Mouse (Mus musculus) liver, embryonic 11.5 days (tissue): ENCODE results near the gene Nus1. TPM values are rescaled to one million over a fixed set of nuclear protein-coding genes. Genes with fewer than 3 reads are reported as not detected.

Source experiments
- ATAC-seq: fragments of 200-750 bp; cut with Nextera tagmentation; replicated peaks from 2 replicates; pipeline ENCODE4 v1.8.0; 2017; ENCODE audit warnings: moderate number of reproducible peaks, mild to moderate bottlenecking, moderate TSS enrichment, moderate library complexity; ENCODE audit not compliant: low FRiP score
- DNase-seq: peaks from one replicate; pipeline ENCODE4 v3.0.0-alpha.2; 2017; ENCODE audit warnings: low spot score
- H3K27ac ChIP-seq: fragments of 300-500 bp; sonication (generic); 2 replicates; pipeline ENCODE4 v1.5.1; 2014; ENCODE audit warnings: mild to moderate bottlenecking, low read depth, low read length, control low read depth
- H3K27me3 ChIP-seq: fragments of 300-500 bp; sonication (generic); replicated peaks from 2 replicates; pipeline ENCODE4 v1.6.1; 2014; ENCODE audit warnings: low read length, mixed read lengths; ENCODE audit not compliant: control insufficient read depth, insufficient read depth
- H3K36me3 ChIP-seq: fragments of 300-500 bp; sonication (generic); 2 replicates; pipeline ENCODE4 v1.6.1; 2014; ENCODE audit warnings: mild to moderate bottlenecking, low read length, moderate library complexity, mixed read lengths; ENCODE audit not compliant: control insufficient read depth, insufficient read depth
- H3K4me1 ChIP-seq: fragments of 300-500 bp; sonication (generic); replicated peaks from 2 replicates; pipeline ENCODE4 v1.6.1; 2014; ENCODE audit warnings: low read length, mixed read lengths; ENCODE audit not compliant: control insufficient read depth, insufficient read depth
- H3K4me2 ChIP-seq: fragments of 300-500 bp; sonication (generic); 2 replicates; pipeline ENCODE4 v1.6.1; 2014; ENCODE audit warnings: mild to moderate bottlenecking, control low read depth, moderate library complexity
- H3K4me3 ChIP-seq: fragments of 300-500 bp; sonication (generic); 2 replicates; pipeline ENCODE4 v1.5.1; 2014; ENCODE audit warnings: low read depth, low read length, control low read depth
- H3K9ac ChIP-seq: fragments of 300-500 bp; sonication (generic); 2 replicates; pipeline ENCODE4 v1.6.1; 2014; ENCODE audit warnings: low read depth, low read length, control low read depth
- H3K9me3 ChIP-seq: fragments of 300-500 bp; sonication (generic); 2 replicates; pipeline ENCODE4 v1.6.1; 2016; ENCODE audit warnings: low read length, inconsistent platforms, mixed read lengths; ENCODE audit not compliant: control insufficient read depth
- WGBS: fragments of 180-500 bp; shearing (Covaris S2); extraction: QIAGEN DNeasy Blood & Tissue Kit; methylation state at CpG from one replicate; pipeline ENCODE4 v1.1.7; 2014; 5-methylcytosine and 5-hydroxymethylcytosine counted together
- polyA plus RNA-seq: library from polyadenylated mRNA; unstranded; fragments of >200 nt; fragmentation: Nextera tagmentation; extraction: Ambion mirVana; gene quantifications from 2 replicates; pipeline ENCODE4 v1.2.1, GENCODE M21; 2014

The Nus1 gene
- polyA plus RNA-seq: 15.1 and 16.1 TPM in 2 replicates

- DNase-seq (peak; percentile 95), ATAC-seq (peak; percentile 98)
- peak within 1 kb of the TSS; percentile 99 for H3K4me3 ChIP-seq
- H3K9ac ChIP-seq: peak within 1 kb of the TSS; percentile 86
- WGBS: under 1% methylated on average over 70 of the region's 79 CpGs
- H3K27me3 ChIP-seq: no peaks in the 10 kb centered on the region
- peak within 1 kb of the TSS; percentile 74 for H3K27ac ChIP-seq
- peaks cover 18% of the 10 kb centered on the region for H3K4me1 ChIP-seq
- peak within 1 kb of the TSS; percentile 90 for H3K4me2 ChIP-seq
- H3K9me3 ChIP-seq: no peaks in the 10 kb centered on the region
- H3K36me3 ChIP-seq: no peaks in the 10 kb centered on the region
Observed at GRCm38 (mm10) chr10:52417299-52417997, at the start of gene Nus1. Gene Nus1 (plus strand): TSS chr10:52417547.

- Histone ChIP-seq H3K27ac (no peak overlapping the region), H3K4me1 (no peaks in the 10 kb centered on the region), H3K9ac (no peak overlapping the region), H3K36me3 (no peaks in the 10 kb centered on the region), H3K27me3 (no peaks in the 10 kb centered on the region), H3K4me3 (no peak overlapping the region), H3K9me3 (no peaks in the 10 kb centered on the region), H3K4me2 (no peak overlapping the region)
- ATAC-seq (no peak), DNase-seq (no peak)
- 83% methylated on average over 4 of the region's 4 CpGs for WGBS
Observed at GRCm38 (mm10) chr10:52368376-52368775, 49.0 kb upstream of the Nus1 start.

GRCm38 (mm10) chr10:52373834-52374233 lies 43.5 kb upstream of the Nus1 start:
- no peak overlapping the region for H3K9ac ChIP-seq
- H3K9me3 ChIP-seq: no peaks in the 10 kb centered on the region
- H3K36me3 ChIP-seq: no peaks in the 10 kb centered on the region
- 78% methylated on average over 4 of the region's 4 CpGs for WGBS
- no peak overlapping the region for H3K4me3 ChIP-seq
- H3K4me1 ChIP-seq: no peaks in the 10 kb centered on the region; the same call in 1 of the 2 replicates
- DNase-seq (no peak), ATAC-seq (no peak)
- no peak overlapping the region for H3K4me2 ChIP-seq
- no peak overlapping the region for H3K27ac ChIP-seq
- no peaks in the 10 kb centered on the region for H3K27me3 ChIP-seq

- H3K4me1 ChIP-seq: no peaks in the 10 kb centered on the region; the same call in 1 of the 2 replicates
- DNase-seq (no peak), ATAC-seq (no peak)
- no peaks in the 10 kb centered on the region for H3K36me3 ChIP-seq
- no peaks in the 10 kb centered on the region for H3K27me3 ChIP-seq
- no peak overlapping the region for H3K27ac ChIP-seq
- no peak overlapping the region for H3K9ac ChIP-seq
- no peaks in the 10 kb centered on the region for H3K9me3 ChIP-seq
- H3K4me3 ChIP-seq: no peak overlapping the region
- H3K4me2 ChIP-seq: no peak overlapping the region
Observed at GRCm38 (mm10) chr10:52374651-52375050, 42.7 kb upstream of the Nus1 start.

GRCm38 (mm10) chr10:52376422-52376821 lies 40.9 kb upstream of the Nus1 start:
- no peak overlapping the region for H3K27ac ChIP-seq
- H3K9ac ChIP-seq: no peak overlapping the region
- ATAC-seq (no peak), DNase-seq (no peak)
- WGBS: 63% methylated on average over 2 of the region's 2 CpGs
- H3K36me3 ChIP-seq: no peaks in the 10 kb centered on the region
- H3K27me3 ChIP-seq: no peaks in the 10 kb centered on the region
- no peak overlapping the region for H3K4me3 ChIP-seq
- no peak overlapping the region for H3K4me2 ChIP-seq
- peaks cover 3% of the 10 kb centered on the region; the same call in 1 of the 2 replicates for H3K4me1 ChIP-seq
- no peaks in the 10 kb centered on the region for H3K9me3 ChIP-seq

- DNase-seq (no peak), ATAC-seq (no peak)
- no peaks in the 10 kb centered on the region for H3K9me3 ChIP-seq
- WGBS: 88% methylated on average over 2 of the region's 2 CpGs
- H3K36me3 ChIP-seq: no peaks in the 10 kb centered on the region
- no peak overlapping the region for H3K4me3 ChIP-seq
- no peaks in the 10 kb centered on the region for H3K27me3 ChIP-seq
- peaks cover 4% of the 10 kb centered on the region for H3K4me1 ChIP-seq
- H3K9ac ChIP-seq: no peak overlapping the region
- no peak overlapping the region for H3K4me2 ChIP-seq
- H3K27ac ChIP-seq: no peak overlapping the region
Observed at GRCm38 (mm10) chr10:52377813-52378212, 39.5 kb upstream of the Nus1 start.

GRCm38 (mm10) chr10:52381321-52381801 lies 36.0 kb upstream of the Nus1 start:
- H3K9me3 ChIP-seq: no peaks in the 10 kb centered on the region
- H3K9ac ChIP-seq: peak overlapping the region; percentile 90
- no peaks in the 10 kb centered on the region for H3K36me3 ChIP-seq
- no peaks in the 10 kb centered on the region for H3K27me3 ChIP-seq
- peak overlapping the region; percentile 89 for H3K4me3 ChIP-seq
- H3K4me1 ChIP-seq: peaks cover 6% of the 10 kb centered on the region
- H3K27ac ChIP-seq: peak overlapping the region; percentile 82
- DNase-seq (peak; percentile 47), ATAC-seq (peak; percentile 33)
- H3K4me2 ChIP-seq: peak overlapping the region; percentile 85
- WGBS: under 1% methylated on average over 19 of the region's 19 CpGs

- ATAC-seq: peak; percentile 97
- Histone ChIP-seq H3K9me3 (no peaks in the 10 kb centered on the region), H3K27ac (peak within 1 kb of the TSS; percentile 82), H3K27me3 (no peaks in the 10 kb centered on the region), H3K4me3 (peak within 1 kb of the TSS; percentile 89), H3K9ac (peak within 1 kb of the TSS; percentile 90), H3K36me3 (no peaks in the 10 kb centered on the region), H3K4me1 (peaks cover 6% of the 10 kb centered on the region), H3K4me2 (peak within 1 kb of the TSS; percentile 85)
- DNase-seq: peak; percentile 94
- under 1% methylated on average over 53 of the region's 71 CpGs for WGBS
Observed at GRCm38 (mm10) chr10:52381845-52382591, 35.3 kb upstream of the Nus1 start, which contains the start of gene Gopc. Gene Gopc (minus strand): TSS chr10:52382124.
